Mouse (Mus musculus): ENCODE data around the gene Ms4a4a. TPM values are rescaled to one million over a fixed set of nuclear protein-coding genes. Genes with fewer than 3 reads are reported as not detected.

The Ms4a4a gene
- total and polyA plus RNA-seq, 3 experiments: 0.29 TPM; not detected in 2

- Histone ChIP-seq H3K9me3 (replicated peaks; ENCODE audit: low read length) (no peaks in the 10 kb centered on the region), H3K4me3 (replicated peaks in 1 of 3; ENCODE audit: low read depth in 2 of 3, low read length in 2 of 3, poor library complexity in 1 of 3) (no peak overlapping the region), H3K4me2 (ENCODE audit: insufficient read depth, low read depth, poor library complexity, severe bottlenecking) (no peak overlapping the region), H3K27me3 (replicated peaks) (no peaks in the 10 kb centered on the region), H3K4me1 (ENCODE audit: control insufficient read depth in 1 of 2, insufficient read depth in 2 of 2) (peaks cover 0 to 8% of the 10 kb centered on the region in 2 experiments; a peak in 2 of 4 replicates), H3K27ac (ENCODE audit: insufficient read depth, low read depth) (no peak overlapping the region), H3K79me2 (replicated peaks; ENCODE audit: control insufficient read depth, extremely low read depth, insufficient read depth, poor library complexity, severe bottlenecking) (no peaks in the 10 kb centered on the region), H3K9ac (ENCODE audit: insufficient read depth, low read depth) (no peak overlapping the region), H3K36me3 (replicated peaks in 1 of 2; ENCODE audit: control insufficient read depth in 1 of 2, insufficient read depth in 1 of 2, low read length in 1 of 2) (no peaks in the 10 kb centered on the region)
- dilution Hi-C loops (cut with MboI; ENCODE audit: extremely low pct_ligation_motif_present, extremely low pct_unique_long_range_greater_than_20kb, low sequenced_read_pairs): no loop called here
- in situ Hi-C loops (cut with MboI; ENCODE audit: low pct_ligation_motif_present, low pct_unique_long_range_greater_than_20kb, low sequenced_read_pairs): no loop called here
- DNase-seq (ENCODE audit: extremely low read depth): no peak
- TF ChIP-seq GABPA (IDR thresholded peaks at IDR 0.05; ENCODE audit: insufficient replicate concordance, low read depth, low read length) (no peak), MXI1 (IDR thresholded peaks at IDR 0.05; ENCODE audit: low read depth, low read length) (no peak), KAT2A (IDR thresholded peaks at IDR 0.05; ENCODE audit: insufficient replicate concordance, low read length) (no peak), ZNF384 (IDR thresholded peaks at IDR 0.05; ENCODE audit: low read depth, low read length) (no peak), ETS1 (conservative IDR thresholded peaks at IDR 0.05; ENCODE audit: low read depth, low read length) (no peak), RAD21 (IDR thresholded peaks at IDR 0.05; ENCODE audit: low read depth, low read length) (no peak), POLR2A (IDR thresholded peaks at IDR 0.05; ENCODE audit: low read depth, low read length) (no peak), ZKSCAN1 (IDR thresholded peaks at IDR 0.05; ENCODE audit: borderline replicate concordance, low read depth, low read length) (no peak), NRF1 (IDR thresholded peaks at IDR 0.05; ENCODE audit: low read depth, low read length) (no peak), MAZ (IDR thresholded peaks at IDR 0.05; ENCODE audit: low read depth, low read length) (no peak)
These were observed 20.4 kb downstream of the Ms4a4a start for GRCm38 (mm10) chr19:11395769-11396168.

- H3K4me3 ChIP-seq (replicated peaks in 1 of 3; ENCODE audit: low read depth in 2 of 3, low read length in 2 of 3, poor library complexity in 1 of 3): no peak within 1 kb of the TSS
- H3K79me2 ChIP-seq (replicated peaks; ENCODE audit: control insufficient read depth, extremely low read depth, insufficient read depth, poor library complexity, severe bottlenecking): no peaks in the 10 kb centered on the region
- H3K27ac ChIP-seq (ENCODE audit: insufficient read depth, low read depth): no peak within 1 kb of the TSS
- no peaks in the 10 kb centered on the region for H3K27me3 ChIP-seq (replicated peaks)
- in situ Hi-C loops (cut with MboI; ENCODE audit: low pct_ligation_motif_present, low pct_unique_long_range_greater_than_20kb, low sequenced_read_pairs) (loop anchor here (10.0 kb wide), 1 partner anchor 60 kb away; the partner anchor contains the start of gene Ms4a6c), dilution Hi-C loops (cut with MboI; ENCODE audit: extremely low pct_ligation_motif_present, extremely low pct_unique_long_range_greater_than_20kb, low sequenced_read_pairs) (no loop called here)
- no peaks in the 10 kb centered on the region for H3K36me3 ChIP-seq (replicated peaks in 1 of 2; ENCODE audit: control insufficient read depth in 1 of 2, insufficient read depth in 1 of 2, low read length in 1 of 2)
- DNase-seq (ENCODE audit: extremely low read depth): no peak
- H3K9ac ChIP-seq (ENCODE audit: insufficient read depth, low read depth): no peak within 1 kb of the TSS
- no peak for TF ChIP-seq ZC3H11A (IDR thresholded peaks at IDR 0.05; ENCODE audit: low read depth, low read length)
- no peak within 1 kb of the TSS for H3K4me2 ChIP-seq (ENCODE audit: insufficient read depth, low read depth, poor library complexity, severe bottlenecking)
- no peaks in the 10 kb centered on the region for H3K9me3 ChIP-seq (replicated peaks; ENCODE audit: low read length)
- peaks cover 0 to 30% of the 10 kb centered on the region in 2 experiments; a peak in 2 of 4 replicates for H3K4me1 ChIP-seq (ENCODE audit: control insufficient read depth in 1 of 2, insufficient read depth in 2 of 2)
These were observed 29.2 kb downstream of the Ms4a4a start, which contains the start of gene Ms4a4c for GRCm38 (mm10) chr19:11404527-11404926. TSS of gene Ms4a4c (plus strand) at chr19:11404770.

DNA sequence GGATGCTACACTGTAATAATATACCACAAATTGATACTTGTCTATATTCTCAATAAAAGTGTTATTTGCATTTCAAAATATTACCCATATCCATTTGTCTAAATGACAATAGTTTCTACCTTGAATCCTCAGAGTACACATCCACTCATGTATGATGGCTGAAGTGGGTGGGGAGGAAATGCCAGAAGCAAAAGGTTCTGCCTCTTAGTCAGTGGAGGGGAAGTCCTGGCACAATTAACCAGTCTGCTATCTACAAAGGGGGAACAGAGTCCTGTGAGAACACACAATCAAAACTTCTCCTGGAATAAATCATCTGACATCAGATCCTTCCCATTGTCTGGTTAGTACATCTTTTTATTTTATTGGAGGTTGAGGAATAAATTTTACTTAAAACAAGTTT is 32.1 kb downstream of the Ms4a4a start:
- Histone ChIP-seq H3K27me3 (replicated peaks) (no peaks in the 10 kb centered on the region), H3K4me2 (ENCODE audit: insufficient read depth, low read depth, poor library complexity, severe bottlenecking) (no peak overlapping the region), H3K4me3 (replicated peaks in 1 of 3; ENCODE audit: low read depth in 2 of 3, low read length in 2 of 3, poor library complexity in 1 of 3) (no peak overlapping the region), H3K9me3 (replicated peaks; ENCODE audit: low read length) (no peaks in the 10 kb centered on the region), H3K79me2 (replicated peaks; ENCODE audit: control insufficient read depth, extremely low read depth, insufficient read depth, poor library complexity, severe bottlenecking) (no peaks in the 10 kb centered on the region), H3K27ac (ENCODE audit: insufficient read depth, low read depth) (no peak overlapping the region), H3K4me1 (ENCODE audit: control insufficient read depth in 1 of 2, insufficient read depth in 2 of 2) (peaks cover 0 to 22% of the 10 kb centered on the region in 2 experiments; a peak in 2 of 4 replicates), H3K9ac (ENCODE audit: insufficient read depth, low read depth) (no peak overlapping the region), H3K36me3 (replicated peaks in 1 of 2; ENCODE audit: control insufficient read depth in 1 of 2, insufficient read depth in 1 of 2, low read length in 1 of 2) (no peaks in the 10 kb centered on the region)
- no peak for DNase-seq (ENCODE audit: extremely low read depth)
- dilution Hi-C loops (cut with MboI; ENCODE audit: extremely low pct_ligation_motif_present, extremely low pct_unique_long_range_greater_than_20kb, low sequenced_read_pairs) (no loop called here), in situ Hi-C loops (cut with MboI; ENCODE audit: low pct_ligation_motif_present, low pct_unique_long_range_greater_than_20kb, low sequenced_read_pairs) (loop anchor here (10.0 kb wide), 1 partner anchor 57 kb away; the partner anchor contains the start of gene Ms4a6c)
- TF ChIP-seq BHLHE40 (IDR thresholded peaks at IDR 0.05; ENCODE audit: low read depth, low read length) (no peak), JUN (IDR thresholded peaks at IDR 0.05; ENCODE audit: insufficient read depth, low read depth, low read length) (no peak), MAX (IDR thresholded peaks at IDR 0.05; ENCODE audit: low read length) (no peak), CHD1 (IDR thresholded peaks at IDR 0.05; ENCODE audit: low read depth, low read length) (no peak)
